Mouse (Mus musculus): ENCODE measurements at regions not wholly inside any gene's neighbourhood (a gene's known extent, or its start where the extent isn't known, plus 50 kb on each side); places are given as distances from the start of the nearest gene placed in this dataset.

GRCm38 (mm10) chr13:110769210-110769609, 374.4 kb downstream of the Plk2 start:
- Histone ChIP-seq H3K36me3 (no peaks in the 10 kb centered on the region), H3K27me3 (no peaks in the 10 kb centered on the region), H3K4me3 (no peak overlapping the region), H3K9me3 (no peaks in the 10 kb centered on the region), H3K4me1 (no peaks in the 10 kb centered on the region), H3K9ac (replicated peaks) (no peak overlapping the region), H3K4me2 (replicated peaks) (no peak overlapping the region), H3K27ac (replicated peaks) (no peak overlapping the region)
- no peak for ATAC-seq (replicated peaks)

- Histone ChIP-seq H3K4me2 (replicated peaks) (no peak overlapping the region), H3K4me1 (no peaks in the 10 kb centered on the region), H3K27ac (replicated peaks) (no peak overlapping the region), H3K9ac (replicated peaks) (no peak overlapping the region), H3K27me3 (no peaks in the 10 kb centered on the region), H3K4me3 (no peak overlapping the region), H3K9me3 (no peaks in the 10 kb centered on the region), H3K36me3 (no peaks in the 10 kb centered on the region)
- ATAC-seq (replicated peaks), result no peak
Observed at GRCm38 (mm10) chr13:110775251-110775650, 380.4 kb downstream of the Plk2 start.

DNA sequence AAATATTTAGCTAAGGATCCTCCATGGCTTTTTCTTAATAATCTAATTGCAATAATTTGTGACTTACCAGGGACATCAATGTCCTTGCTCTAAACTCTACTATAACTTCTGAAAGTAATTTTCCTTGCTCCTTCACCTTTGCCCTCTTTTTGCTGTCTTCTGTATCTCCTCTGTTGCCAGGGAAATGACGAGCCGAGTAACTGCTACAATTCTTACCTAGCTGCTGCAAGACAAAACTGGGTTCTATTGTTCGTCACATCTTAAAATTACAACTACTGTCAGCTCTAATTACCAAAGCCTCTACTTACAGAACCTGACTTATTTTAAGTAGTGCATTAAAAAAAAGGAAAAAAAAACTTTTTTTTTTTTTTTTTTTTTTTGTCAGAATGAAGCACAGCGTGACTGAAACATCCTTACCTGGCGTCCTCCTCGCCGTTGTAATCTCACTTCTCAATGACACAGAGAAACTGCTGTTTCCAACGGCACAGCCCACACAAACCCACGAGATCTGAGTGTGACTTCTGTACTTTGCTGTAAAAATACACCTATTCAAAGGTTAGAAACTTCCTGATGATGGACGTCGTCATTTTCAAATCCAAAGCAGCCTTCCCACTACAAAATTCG, 389.4 kb downstream of the Plk2 start:
- Histone ChIP-seq H3K27me3 (no peaks in the 10 kb centered on the region), H3K9me3 (no peaks in the 10 kb centered on the region), H3K9ac (replicated peaks) (no peak overlapping the region), H3K36me3 (no peaks in the 10 kb centered on the region), H3K4me3 (no peak overlapping the region), H3K4me2 (replicated peaks) (no peak overlapping the region), H3K4me1 (no peaks in the 10 kb centered on the region), H3K27ac (replicated peaks) (no peak overlapping the region)
- ATAC-seq (replicated peaks), result no peak
- WGBS, result 72% methylated on average over 12 of the region's 12 CpGs

- Histone ChIP-seq H3K27ac (replicated peaks) (no peak overlapping the region), H3K4me2 (replicated peaks) (no peak overlapping the region), H3K9ac (replicated peaks) (no peak overlapping the region), H3K4me3 (no peak overlapping the region), H3K27me3 (no peaks in the 10 kb centered on the region), H3K36me3 (no peaks in the 10 kb centered on the region), H3K9me3 (no peaks in the 10 kb centered on the region), H3K4me1 (no peaks in the 10 kb centered on the region)
- no peak for ATAC-seq (replicated peaks)
- WGBS, result 88% methylated on average over 5 of the region's 5 CpGs
Observed at GRCm38 (mm10) chr13:110784822-110785221, 390.0 kb downstream of the Plk2 start.

DNA sequence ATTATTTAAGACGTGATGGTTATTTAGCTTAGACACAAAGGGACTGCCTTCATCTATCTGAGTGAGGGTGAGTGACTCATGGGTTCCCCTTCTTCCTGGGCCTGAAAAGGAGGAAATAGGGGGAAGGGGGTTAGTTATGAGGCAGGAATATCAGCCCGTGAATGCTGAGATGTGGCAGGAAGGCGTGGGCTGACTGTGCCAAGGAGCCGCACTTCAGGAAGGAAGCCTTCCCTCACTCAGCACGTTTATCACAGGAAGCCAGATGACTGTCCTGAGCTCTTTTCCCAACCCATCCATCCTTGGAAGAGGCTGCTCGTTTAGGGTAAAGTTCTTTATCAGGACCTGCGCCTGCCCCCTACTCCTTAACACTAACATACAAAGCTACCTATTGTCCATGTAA, 403.5 kb downstream of the Plk2 start:
- Histone ChIP-seq H3K27ac (replicated peaks) (no peak overlapping the region), H3K4me2 (replicated peaks) (no peak overlapping the region), H3K36me3 (no peaks in the 10 kb centered on the region), H3K27me3 (no peaks in the 10 kb centered on the region), H3K4me1 (no peaks in the 10 kb centered on the region), H3K9ac (replicated peaks) (no peak overlapping the region), H3K4me3 (no peak overlapping the region), H3K9me3 (no peaks in the 10 kb centered on the region)
- ATAC-seq (replicated peaks), result no peak
- 61% methylated on average over 7 of the region's 7 CpGs for WGBS

- WGBS, result 86% methylated on average over 6 of the region's 6 CpGs
- no peak for ATAC-seq (replicated peaks)
Observed at GRCm38 (mm10) chr13:110802841-110803240, 408.0 kb downstream of the Plk2 start.

DNA sequence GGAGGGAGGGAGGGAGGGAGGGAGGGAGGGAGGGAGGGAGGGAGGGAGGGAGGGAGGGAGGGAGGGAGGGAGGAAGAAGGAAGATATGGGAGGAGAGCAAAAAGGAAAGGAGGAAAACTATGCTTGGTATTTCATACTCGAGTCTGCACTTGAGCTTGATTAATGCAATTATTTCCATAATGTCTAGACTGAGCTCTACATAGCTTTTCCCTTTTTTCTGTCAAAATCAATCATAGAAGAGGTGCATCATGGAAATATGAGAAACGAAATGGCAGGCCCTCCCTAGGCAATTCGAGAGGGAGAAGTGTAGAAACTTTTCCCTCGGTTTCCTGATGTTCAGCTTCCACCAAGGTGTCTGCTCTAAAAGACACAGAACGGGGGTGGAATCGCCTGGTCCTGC, 417.6 kb downstream of the Plk2 start:
- Histone ChIP-seq H3K9me3 (no peaks in the 10 kb centered on the region), H3K9ac (replicated peaks) (no peak overlapping the region), H3K27me3 (no peaks in the 10 kb centered on the region), H3K27ac (replicated peaks) (no peak overlapping the region), H3K4me3 (no peak overlapping the region), H3K36me3 (no peaks in the 10 kb centered on the region), H3K4me2 (replicated peaks) (no peak overlapping the region), H3K4me1 (peaks cover 6% of the 10 kb centered on the region; the same call in 1 of the 2 replicates)
- ATAC-seq (replicated peaks), result no peak
- WGBS, result 79% methylated on average over 6 of the region's 6 CpGs

More at GRCm38 (mm10) chr13:110802841-110803240, 408.0 kb downstream of the Plk2 start:
- H3K9me3 ChIP-seq, result no peaks in the 10 kb centered on the region
- no peaks in the 10 kb centered on the region for H3K36me3 ChIP-seq
- no peak overlapping the region for H3K27ac ChIP-seq (replicated peaks)
- no peak overlapping the region for H3K9ac ChIP-seq (replicated peaks)
- no peaks in the 10 kb centered on the region for H3K4me1 ChIP-seq
- H3K4me2 ChIP-seq (replicated peaks), result no peak overlapping the region
- H3K27me3 ChIP-seq, result no peaks in the 10 kb centered on the region
- no peak overlapping the region for H3K4me3 ChIP-seq

DNA sequence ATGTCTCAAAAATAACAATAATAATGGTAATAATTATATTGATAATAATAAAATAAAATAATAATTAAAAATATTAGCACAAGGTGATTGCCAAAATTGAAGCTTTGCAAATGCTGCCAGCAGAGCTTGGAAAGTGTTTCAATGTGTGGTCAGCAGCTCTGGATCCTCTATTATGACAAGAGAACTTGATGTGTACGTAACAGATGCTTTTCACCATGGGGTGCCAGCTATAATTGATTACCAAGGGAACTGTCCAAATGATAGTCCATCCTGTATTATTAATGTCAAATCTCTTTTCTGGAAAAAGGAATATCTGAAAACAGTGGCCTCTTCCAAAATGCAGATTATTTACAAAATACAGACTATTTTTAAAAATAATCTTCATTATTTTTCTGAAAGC, 419.2 kb downstream of the Plk2 start:
- WGBS, result 57% methylated on average over 1 of the region's 1 CpGs
- Histone ChIP-seq H3K9me3 (no peaks in the 10 kb centered on the region), H3K4me3 (no peak overlapping the region), H3K4me1 (peaks cover 6% of the 10 kb centered on the region; the same call in 1 of the 2 replicates), H3K4me2 (replicated peaks) (no peak overlapping the region), H3K27ac (replicated peaks) (no peak overlapping the region), H3K9ac (replicated peaks) (no peak overlapping the region), H3K27me3 (no peaks in the 10 kb centered on the region), H3K36me3 (no peaks in the 10 kb centered on the region)
- ATAC-seq (replicated peaks), result no peak

DNA sequence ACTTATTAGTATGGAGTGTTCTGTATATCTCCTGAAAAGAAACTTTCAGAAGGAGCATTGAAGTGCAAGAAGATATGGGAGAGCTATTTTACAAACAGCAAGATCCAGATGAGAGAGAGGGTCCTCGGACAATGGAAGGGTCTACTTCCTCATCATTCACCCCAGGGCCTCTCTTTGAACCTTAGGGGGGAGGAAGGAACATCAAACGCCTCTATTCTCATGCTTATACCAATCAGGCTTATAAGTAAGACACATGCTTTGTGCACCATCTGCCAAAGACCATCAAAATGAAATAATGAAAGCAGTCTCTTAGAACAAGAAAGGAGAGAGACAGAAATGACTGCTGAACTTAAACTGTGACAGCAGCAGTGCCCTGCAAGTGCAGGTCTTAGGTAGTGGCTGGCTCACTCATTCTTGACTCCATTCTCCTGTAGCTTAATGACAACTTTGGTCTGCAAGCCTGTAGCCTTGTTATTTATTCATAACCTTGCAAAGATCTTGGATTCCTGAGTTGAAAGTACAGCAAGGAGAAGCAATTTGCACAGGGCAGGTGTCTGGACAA, 424.5 kb downstream of the Plk2 start:
- no peak overlapping the region for H3K27ac ChIP-seq (replicated peaks)
- H3K4me2 ChIP-seq (replicated peaks), result no peak overlapping the region
- no peak overlapping the region for H3K4me3 ChIP-seq
- peaks cover 11% of the 10 kb centered on the region for H3K4me1 ChIP-seq
- no peaks in the 10 kb centered on the region for H3K27me3 ChIP-seq
- ATAC-seq (replicated peaks), result no peak
- no peak overlapping the region for H3K9ac ChIP-seq (replicated peaks)
- 42% methylated on average over 2 of the region's 2 CpGs for WGBS
- H3K36me3 ChIP-seq, result no peaks in the 10 kb centered on the region
- H3K9me3 ChIP-seq, result no peaks in the 10 kb centered on the region

- ATAC-seq (replicated peaks), result no peak
- Histone ChIP-seq H3K4me2 (replicated peaks) (no peak overlapping the region), H3K4me3 (no peak overlapping the region), H3K27ac (replicated peaks) (no peak overlapping the region), H3K4me1 (no peaks in the 10 kb centered on the region), H3K27me3 (no peaks in the 10 kb centered on the region), H3K9ac (replicated peaks) (no peak overlapping the region), H3K36me3 (no peaks in the 10 kb centered on the region), H3K9me3 (no peaks in the 10 kb centered on the region)
- WGBS, result 93% methylated on average over 9 of the region's 9 CpGs
Observed at GRCm38 (mm10) chr13:110824878-110825277, 429.9 kb upstream of the Actbl2 start.

GRCm38 (mm10) chr13:110832442-110832841, 422.4 kb upstream of the Actbl2 start:
- Histone ChIP-seq H3K9me3 (no peaks in the 10 kb centered on the region), H3K4me3 (no peak overlapping the region), H3K4me1 (no peaks in the 10 kb centered on the region), H3K27ac (replicated peaks) (no peak overlapping the region), H3K4me2 (replicated peaks) (no peak overlapping the region), H3K9ac (replicated peaks) (no peak overlapping the region), H3K36me3 (no peaks in the 10 kb centered on the region), H3K27me3 (no peaks in the 10 kb centered on the region)
- WGBS, result 71% methylated on average over 5 of the region's 5 CpGs
- ATAC-seq (replicated peaks), result no peak

GRCm38 (mm10) chr13:110836936-110837335, 417.9 kb upstream of the Actbl2 start:
- Histone ChIP-seq H3K27ac (replicated peaks) (no peak overlapping the region), H3K27me3 (no peaks in the 10 kb centered on the region), H3K9ac (replicated peaks) (no peak overlapping the region), H3K9me3 (no peaks in the 10 kb centered on the region), H3K4me2 (replicated peaks) (no peak overlapping the region), H3K36me3 (no peaks in the 10 kb centered on the region), H3K4me1 (no peaks in the 10 kb centered on the region), H3K4me3 (no peak overlapping the region)
- 51% methylated on average over 7 of the region's 7 CpGs for WGBS
- no peak for ATAC-seq (replicated peaks)

GRCm38 (mm10) chr13:110841949-110842348, 412.9 kb upstream of the Actbl2 start:
- no peak overlapping the region for H3K27ac ChIP-seq (replicated peaks)
- H3K27me3 ChIP-seq, result no peaks in the 10 kb centered on the region
- H3K4me1 ChIP-seq, result no peaks in the 10 kb centered on the region
- no peaks in the 10 kb centered on the region for H3K36me3 ChIP-seq
- H3K4me3 ChIP-seq, result no peak overlapping the region
- no peaks in the 10 kb centered on the region for H3K9me3 ChIP-seq
- no peak overlapping the region for H3K4me2 ChIP-seq (replicated peaks)
- no peak for ATAC-seq (replicated peaks)
- H3K9ac ChIP-seq (replicated peaks), result no peak overlapping the region
- 89% methylated on average over 7 of the region's 7 CpGs for WGBS
